Mouse (Mus musculus) CH12.LX (cell line): ENCODE measurements at regions not wholly inside any gene's neighbourhood (a gene's known extent, or its start where the extent isn't known, plus 50 kb on each side); places are given as distances from the start of the nearest gene placed in this dataset.

Experiments used
- DNase-seq: peaks from one replicate; pipeline ENCODE4 v3.0.0-alpha.2; 2013; ENCODE audit errors: extremely low read depth
- H3K27ac ChIP-seq: 2 replicates; pipeline ENCODE4 v1.5.1; 2012; ENCODE audit warnings: low read depth, mild to moderate bottlenecking, control low read depth, moderate library complexity; ENCODE audit not compliant: insufficient read depth
- H3K27me3 ChIP-seq: replicated peaks from 2 replicates; pipeline ENCODE3; 2012; ENCODE audit warnings: inconsistent platforms
- H3K36me3 ChIP-seq, 2 experiments: replicated peaks in 1 of 2; 2 replicates each; pipeline versions ENCODE3 to v1.6.1; 2012; ENCODE audit warnings: inconsistent platforms in 1 of 2, low read length in 1 of 2, mild to moderate bottlenecking in 1 of 2, mixed read lengths in 1 of 2, moderate library complexity in 1 of 2; ENCODE audit not compliant: control insufficient read depth in 1 of 2, insufficient read depth in 1 of 2
- H3K4me1 ChIP-seq, 2 experiments: 2 replicates each; pipeline ENCODE4 v1.6.1; 2012; ENCODE audit warnings: inconsistent platforms in 1 of 2, moderate library complexity in 1 of 2; ENCODE audit not compliant: insufficient read depth in 2 of 2, control insufficient read depth in 1 of 2
- H3K4me2 ChIP-seq: 2 replicates; pipeline ENCODE4 v1.6.1; 2012; ENCODE audit warnings: low read depth, mild to moderate bottlenecking, control low read depth; ENCODE audit not compliant: poor library complexity, insufficient read depth, severe bottlenecking
- H3K4me3 ChIP-seq, 3 experiments: fragments of 150-350 bp in 1 of 3; sonication (generic) in 1 of 3; replicated peaks in 1 of 3; 2 replicates each; pipeline versions ENCODE3 to v1.5.1; 2011 to 2012; ENCODE audit warnings: low read depth in 2 of 3, low read length in 2 of 3, mild to moderate bottlenecking in 2 of 3, moderate library complexity in 2 of 3, control low read depth in 1 of 3, improper control_type of control experiment in 1 of 3, inconsistent platforms in 1 of 3, mixed read lengths in 1 of 3; ENCODE audit not compliant: poor library complexity in 1 of 3
- H3K79me2 ChIP-seq: replicated peaks from 2 replicates; pipeline ENCODE4 v1.6.1; 2012; ENCODE audit warnings: mild to moderate bottlenecking, moderate library complexity; ENCODE audit not compliant: control insufficient read depth, poor library complexity, insufficient read depth, severe bottlenecking; ENCODE audit errors: extremely low read depth
- H3K9ac ChIP-seq: 2 replicates; pipeline ENCODE4 v1.6.1; 2012; ENCODE audit warnings: low read depth, mild to moderate bottlenecking, control low read depth, moderate library complexity; ENCODE audit not compliant: insufficient read depth
- H3K9me3 ChIP-seq: replicated peaks from 2 replicates; pipeline ENCODE3; 2012; ENCODE audit warnings: low read length, inconsistent platforms, mixed read lengths
- BHLHE40 ChIP-seq: IDR thresholded peaks from 2 replicates; pipeline ENCODE4 v1.6.1; 2011; ENCODE audit warnings: mild to moderate bottlenecking, low read depth, low read length, improper control_type of control experiment
- CHD1 ChIP-seq: IDR thresholded peaks from 2 replicates; pipeline ENCODE4 v1.6.1; 2012; ENCODE audit warnings: low read depth, low read length, improper control_type of control experiment, inconsistent platforms
- CHD2 ChIP-seq: IDR thresholded peaks from 2 replicates; pipeline ENCODE4 v1.6.1; 2011; ENCODE audit warnings: low read length, improper control_type of control experiment
- ELF1 ChIP-seq: IDR thresholded peaks from 2 replicates; pipeline ENCODE4 v1.6.1; 2014; ENCODE audit warnings: low read depth, mild to moderate bottlenecking, inconsistent platforms, low read length, improper control_type of control experiment
- EP300 ChIP-seq: IDR thresholded peaks from 2 replicates; pipeline ENCODE4 v1.6.1; 2011; ENCODE audit warnings: low read length, improper control_type of control experiment
- ETS1 ChIP-seq: conservative IDR thresholded peaks from 2 replicates; pipeline ENCODE4 v1.6.1; 2012; ENCODE audit warnings: low read depth, mild to moderate bottlenecking, inconsistent platforms, low read length, improper control_type of control experiment, moderate library complexity
- HCFC1 ChIP-seq: IDR thresholded peaks from 2 replicates; pipeline ENCODE4 v1.6.1; 2012; ENCODE audit warnings: low read depth, mild to moderate bottlenecking, inconsistent platforms, low read length, improper control_type of control experiment
- IRF4 ChIP-seq: IDR thresholded peaks from 2 replicates; pipeline ENCODE4 v1.6.1; 2014; ENCODE audit warnings: low read depth, mild to moderate bottlenecking, inconsistent platforms, low read length, improper control_type of control experiment
- JUN ChIP-seq: IDR thresholded peaks from 2 replicates; pipeline ENCODE4 v1.6.1; 2011; ENCODE audit warnings: low read depth, mild to moderate bottlenecking, low read length, improper control_type of control experiment, moderate library complexity; ENCODE audit not compliant: insufficient read depth
- JUND ChIP-seq: conservative IDR thresholded peaks from 2 replicates; pipeline ENCODE4 v1.6.1; 2011; ENCODE audit warnings: low read depth, low read length, improper control_type of control experiment
- MAFK ChIP-seq: IDR thresholded peaks from 2 replicates; pipeline ENCODE4 v1.6.1; 2011; ENCODE audit warnings: low read length, improper control_type of control experiment; ENCODE audit not compliant: insufficient replicate concordance
- MAZ ChIP-seq: IDR thresholded peaks from 2 replicates; pipeline ENCODE4 v1.6.1; 2012; ENCODE audit warnings: low read depth, mild to moderate bottlenecking, inconsistent platforms, low read length, improper control_type of control experiment, moderate library complexity
- MEF2A ChIP-seq: IDR thresholded peaks from 2 replicates; pipeline ENCODE4 v1.6.1; 2014; ENCODE audit warnings: low read depth, mild to moderate bottlenecking, inconsistent platforms, low read length, improper control_type of control experiment, borderline replicate concordance
- MYC ChIP-seq: IDR thresholded peaks from 2 replicates; pipeline ENCODE4 v1.6.1; 2011; ENCODE audit warnings: low read depth, mild to moderate bottlenecking, improper control_type of control experiment, low read length
- NRF1 ChIP-seq: IDR thresholded peaks from 2 replicates; pipeline ENCODE4 v1.6.1; 2014; ENCODE audit warnings: low read depth, mild to moderate bottlenecking, inconsistent platforms, low read length, improper control_type of control experiment, moderate library complexity
- POLR2AphosphoS2 ChIP-seq: IDR thresholded peaks from 2 replicates; pipeline ENCODE4 v1.6.1; 2011; ENCODE audit warnings: low read depth, low read length, improper control_type of control experiment
- RCOR1 ChIP-seq: conservative IDR thresholded peaks from 2 replicates; pipeline ENCODE4 v1.6.1; 2012; ENCODE audit warnings: low read depth, mild to moderate bottlenecking, inconsistent platforms, low read length, improper control_type of control experiment
- SMC3 ChIP-seq: IDR thresholded peaks from 2 replicates; pipeline ENCODE4 v1.6.1; 2011; ENCODE audit warnings: low read depth, low read length, improper control_type of control experiment
- TBP ChIP-seq: conservative IDR thresholded peaks from 2 replicates; pipeline ENCODE4 v1.6.1; 2011; ENCODE audit warnings: low read depth, low read length, improper control_type of control experiment
- TCF12 ChIP-seq: IDR thresholded peaks from 2 replicates; pipeline ENCODE4 v1.6.1; 2014; ENCODE audit warnings: low read depth, mild to moderate bottlenecking, inconsistent platforms, low read length, improper control_type of control experiment
- USF1 ChIP-seq: IDR thresholded peaks from 2 replicates; pipeline ENCODE4 v1.6.1; 2014; ENCODE audit warnings: low read depth, mild to moderate bottlenecking, inconsistent platforms, low read length, improper control_type of control experiment
- USF2 ChIP-seq: conservative IDR thresholded peaks from 2 replicates; pipeline ENCODE4 v1.6.1; 2011; ENCODE audit warnings: low read depth, low read length, improper control_type of control experiment
- dilution Hi-C: fragments of 300-500 bp; cut with MboI; formaldehyde crosslinking; loops from 2 replicates; pipeline ENCODE4 v1.14.3; 2020; ENCODE audit warnings: low sequenced_read_pairs; ENCODE audit not compliant: extremely low pct_unique_long_range_greater_than_20kb, extremely low pct_ligation_motif_present
- in situ Hi-C: fragments of 300-500 bp; cut with MboI; formaldehyde crosslinking; loops from 3 replicates; pipeline ENCODE4 v1.14.3; 2019; ENCODE audit warnings: low sequenced_read_pairs, low pct_ligation_motif_present, low pct_unique_long_range_greater_than_20kb, mixed read lengths

GRCm38 (mm10) chr11:104074763-104075162, 57.9 kb upstream of the Crhr1 start:
- DNase-seq: no peak
- no peak overlapping the region for H3K4me2 ChIP-seq
- no peak overlapping the region for H3K4me3 ChIP-seq
- no peaks in the 10 kb centered on the region for H3K9me3 ChIP-seq
- dilution Hi-C loops: no loop called here
- H3K79me2 ChIP-seq: no peaks in the 10 kb centered on the region
- no peaks in the 10 kb centered on the region for H3K27me3 ChIP-seq
- no peak overlapping the region for H3K9ac ChIP-seq
- H3K4me1 ChIP-seq: peaks cover 0 to 4% of the 10 kb centered on the region in 2 experiments; a peak in 1 of 4 replicates
- in situ Hi-C loops: no loop called here
- TF ChIP-seq TBP (no peak), EP300 (no peak), POLR2AphosphoS2 (no peak), ELF1 (no peak), MEF2A (no peak), USF2 (no peak), ETS1 (no peak), MYC (no peak), NRF1 (no peak), SMC3 (no peak), MAFK (no peak), CHD1 (no peak)
- TF ChIP-seq, all 38 proteins: peak for 0
- Histone ChIP-seq H3K36me3 (no peaks in the 10 kb centered on the region), H3K27ac (no peak overlapping the region)

GRCm38 (mm10) chr11:104075394-104075793, 57.3 kb upstream of the Crhr1 start:
- no peaks in the 10 kb centered on the region for H3K27me3 ChIP-seq
- in situ Hi-C loops: no loop called here
- no peak for DNase-seq
- dilution Hi-C loops: no loop called here
- no peaks in the 10 kb centered on the region for H3K36me3 ChIP-seq
- peaks cover 0 to 4% of the 10 kb centered on the region in 2 experiments; a peak in 1 of 4 replicates for H3K4me1 ChIP-seq
- no peak overlapping the region for H3K9ac ChIP-seq
- TF ChIP-seq MAZ (no peak), CHD1 (no peak), USF1 (no peak)
- TF ChIP-seq, all 38 proteins: peak for 0
- Histone ChIP-seq H3K4me3 (no peak overlapping the region), H3K9me3 (no peaks in the 10 kb centered on the region), H3K27ac (no peak overlapping the region), H3K4me2 (no peak overlapping the region), H3K79me2 (no peaks in the 10 kb centered on the region)

- peak; percentile 37 for DNase-seq
- no peaks in the 10 kb centered on the region for H3K36me3 ChIP-seq
- H3K9ac ChIP-seq: no peak overlapping the region
- dilution Hi-C loops (no loop called here), in situ Hi-C loops (loop anchor here (5.0 kb wide), 1 partner anchor 80 kb away; no protein-coding TSS in a partner anchor)
- H3K27me3 ChIP-seq: no peaks in the 10 kb centered on the region
- H3K27ac ChIP-seq: no peak overlapping the region
- no peak overlapping the region for H3K4me3 ChIP-seq
- H3K4me2 ChIP-seq: no peak overlapping the region
- no peaks in the 10 kb centered on the region for H3K79me2 ChIP-seq
- peaks cover 8% of the 10 kb centered on the region for H3K9me3 ChIP-seq
- 0 out of 2 replicates have a peak, but pooled peaks have one; percentile 46 for TF ChIP-seq MAFK
- no peak for TF ChIP-seq MYC
- peak; percentile 57; the same call in 1 of the 2 replicates for TF ChIP-seq BHLHE40
- peak; percentile 65 for TF ChIP-seq TCF12
- 0 out of 2 replicates have a peak, but pooled peaks have one; percentile 37 for TF ChIP-seq CHD2
- TF ChIP-seq MEF2A: 0 out of 2 replicates have a peak, but pooled peaks have one; percentile 24
- no peak; the same call in 1 of the 2 replicates for TF ChIP-seq ETS1
- TF ChIP-seq EP300: peak; percentile 76
- TF ChIP-seq RCOR1: 0 out of 2 replicates have a peak, but pooled peaks have one; percentile 56
- peak; percentile 34; the same call in 1 of the 2 replicates for TF ChIP-seq IRF4
- TF ChIP-seq JUND: 0 out of 2 replicates have a peak, but pooled peaks have one; percentile 13
- no peak for TF ChIP-seq HCFC1
- TF ChIP-seq JUN: peak; percentile 13; the same call in 1 of the 2 replicates
- peaks cover 16 to 45% of the 10 kb centered on the region in 2 experiments for H3K4me1 ChIP-seq
These were observed 50.6 kb upstream of the Crhr1 start for GRCm38 (mm10) chr11:104082083-104082482.
